Mouse (Mus musculus): Measurements from ENCODE around the gene Nop9.
A peak's percentile ranks its signal among the peaks of the same experiment; 100 is the strongest.

Nop9 gene

GRCm38 (mm10) chr14:55745180-55745860 lies at the start of gene Nop9, which contains the start of gene Dhrs1:
TSS of gene Nop9 (plus strand) at chr14:55745693.
TSS of gene Dhrs1 (minus strand) at chr14:55745690.
- peak; percentile 85 for DNase-seq

GRCm38 (mm10) chr14:55697226-55697625 lies 48.3 kb upstream of the Nop9 start:
- DNase-seq: no peak

GRCm38 (mm10) chr14:55701131-55701530 lies 44.4 kb upstream of the Nop9 start:
- DNase-seq: no peak

GRCm38 (mm10) chr14:55702761-55703160 lies 42.7 kb upstream of the Nop9 start:
- DNase-seq: no peak

GRCm38 (mm10) chr14:55706051-55706600 lies 39.4 kb upstream of the Nop9 start:
- no peak for DNase-seq

- no peak for DNase-seq
Measured at GRCm38 (mm10) chr14:55707397-55707796, 38.1 kb upstream of the Nop9 start.

GRCm38 (mm10) chr14:55709509-55709908 lies 36.0 kb upstream of the Nop9 start:
- no peak for DNase-seq

GRCm38 (mm10) chr14:55711786-55712185 lies 33.7 kb upstream of the Nop9 start:
- DNase-seq: no peak

- peak; percentile 85 for DNase-seq
Measured at GRCm38 (mm10) chr14:55713007-55713728, 32.3 kb upstream of the Nop9 start.

- DNase-seq: no peak
Measured at GRCm38 (mm10) chr14:55713729-55714122, 31.8 kb upstream of the Nop9 start, which contains the start of gene Tgm1. TSS of gene Tgm1 (minus strand) at chr14:55713926.

- no peak for DNase-seq
Measured at GRCm38 (mm10) chr14:55714893-55715292, 30.6 kb upstream of the Nop9 start.

GRCm38 (mm10) chr14:55716271-55716670 lies 29.2 kb upstream of the Nop9 start:
- DNase-seq: peak; percentile 70

GRCm38 (mm10) chr14:55716884-55717283 lies 28.6 kb upstream of the Nop9 start:
- peak; percentile 89 for DNase-seq

- no peak for DNase-seq
Measured at GRCm38 (mm10) chr14:55719737-55720136, 25.8 kb upstream of the Nop9 start.

GRCm38 (mm10) chr14:55720666-55721065 lies 24.8 kb upstream of the Nop9 start:
- DNase-seq: no peak

- DNase-seq: peak; percentile 69
Measured at GRCm38 (mm10) chr14:55721076-55721475, 24.4 kb upstream of the Nop9 start.

- peak; percentile 95 for DNase-seq
Measured at GRCm38 (mm10) chr14:55721700-55722437, 23.6 kb upstream of the Nop9 start, which contains the start of gene Rabggta. TSS of gene Rabggta (minus strand) at chr14:55722263.

GRCm38 (mm10) chr14:55722438-55722945 lies 23.0 kb upstream of the Nop9 start:
- DNase-seq: no peak

GRCm38 (mm10) chr14:55723433-55723832 lies 22.1 kb upstream of the Nop9 start:
- no peak for DNase-seq

GRCm38 (mm10) chr14:55724411-55724871 lies 21.1 kb upstream of the Nop9 start:
- peak; percentile 42 for DNase-seq

GRCm38 (mm10) chr14:55726261-55726660 lies 19.2 kb upstream of the Nop9 start:
- no peak for DNase-seq

GRCm38 (mm10) chr14:55727889-55728685 lies 17.4 kb upstream of the Nop9 start:
- no peak for DNase-seq
